Mouse (Mus musculus): ENCODE results near the gene Plxna2. TPM values are rescaled to one million over a fixed set of nuclear protein-coding genes. Genes with fewer than 3 reads are reported as not detected.

Gene Plxna2
- polyA plus RNA-seq, 1 experiment from 2014 or later = 10.1 TPM

- no peak overlapping the region for H3K4me2 ChIP-seq
- peak; percentile 71 for TF ChIP-seq CTCF (IDR thresholded peaks at IDR 0.05; ENCODE audit: low read depth)
- no peaks in the 10 kb centered on the region for H3K9me3 ChIP-seq (ENCODE audit: low read depth, low read length)
- H3K9ac ChIP-seq = no peak overlapping the region
- H3K36me3 ChIP-seq (ENCODE audit: insufficient read depth) = no peaks in the 10 kb centered on the region
- no peaks in the 10 kb centered on the region for H3K4me1 ChIP-seq (ENCODE audit: insufficient read depth)
- DNase-seq = peak; percentile 84
- no peaks in the 10 kb centered on the region for H3K27me3 ChIP-seq (ENCODE audit: insufficient read depth, low read length)
- 55% methylated on average over 2 of the region's 2 CpGs for WGBS
- no peak; the same call in 1 of the 2 replicates for ATAC-seq (ENCODE audit: insufficient read depth)
- H3K27ac ChIP-seq (ENCODE audit: low read depth) = no peak overlapping the region
- H3K4me3 ChIP-seq (ENCODE audit: low read depth, low read length) = no peak overlapping the region
These were observed 104.3 kb downstream of the Plxna2 start for GRCm38 (mm10) chr1:194722329-194722728.

GRCm38 (mm10) chr1:194734836-194735235 is 116.8 kb downstream of the Plxna2 start:
- no peaks in the 10 kb centered on the region for H3K27me3 ChIP-seq (ENCODE audit: insufficient read depth, low read length)
- H3K4me2 ChIP-seq = no peak overlapping the region
- H3K4me1 ChIP-seq (ENCODE audit: insufficient read depth) = no peaks in the 10 kb centered on the region
- WGBS = 86% methylated on average over 2 of the region's 2 CpGs
- no peak overlapping the region for H3K27ac ChIP-seq (ENCODE audit: low read depth)
- H3K36me3 ChIP-seq (ENCODE audit: insufficient read depth) = no peaks in the 10 kb centered on the region
- TF ChIP-seq CTCF (IDR thresholded peaks at IDR 0.05; ENCODE audit: low read depth) = no peak
- H3K9ac ChIP-seq = no peak overlapping the region
- no peaks in the 10 kb centered on the region for H3K9me3 ChIP-seq (ENCODE audit: low read depth, low read length)
- DNase-seq (no peak), ATAC-seq (ENCODE audit: insufficient read depth) (no peak)
- no peak overlapping the region for H3K4me3 ChIP-seq (ENCODE audit: low read depth, low read length)

- TF ChIP-seq CTCF (IDR thresholded peaks at IDR 0.05; ENCODE audit: low read depth) = no peak
- ATAC-seq (ENCODE audit: insufficient read depth) (peak; percentile 71), DNase-seq (peak; percentile 23)
These were observed 121.9 kb downstream of the Plxna2 start for GRCm38 (mm10) chr1:194739894-194740293.

GRCm38 (mm10) chr1:194742901-194743422 is 124.9 kb downstream of the Plxna2 start:
- Histone ChIP-seq H3K4me3 (ENCODE audit: low read depth, low read length) (no peak overlapping the region), H3K9ac (no peak overlapping the region), H3K27ac (ENCODE audit: low read depth) (peak overlapping the region; percentile 24), H3K27me3 (ENCODE audit: insufficient read depth, low read length) (no peaks in the 10 kb centered on the region), H3K4me1 (ENCODE audit: insufficient read depth) (peaks cover 3% of the 10 kb centered on the region; the same call in 1 of the 2 replicates), H3K9me3 (ENCODE audit: low read depth, low read length) (no peaks in the 10 kb centered on the region), H3K4me2 (no peak overlapping the region), H3K36me3 (ENCODE audit: insufficient read depth) (0 out of 2 replicates have a peak, but pooled peaks cover 3% of the 10 kb centered on the region)
- DNase-seq (peak; percentile 42), ATAC-seq (ENCODE audit: insufficient read depth) (no peak)
- TF ChIP-seq CTCF (IDR thresholded peaks at IDR 0.05; ENCODE audit: low read depth) = no peak
- 34% methylated on average over 2 of the region's 2 CpGs for WGBS

More at GRCm38 (mm10) chr1:194739894-194740293, 121.9 kb downstream of the Plxna2 start:
- H3K27me3 ChIP-seq (ENCODE audit: insufficient read depth, low read length) = no peaks in the 10 kb centered on the region
- H3K4me3 ChIP-seq (ENCODE audit: low read depth, low read length) = no peak overlapping the region
- H3K27ac ChIP-seq (ENCODE audit: low read depth) = no peak overlapping the region
- H3K9me3 ChIP-seq (ENCODE audit: low read depth, low read length) = no peaks in the 10 kb centered on the region
- no peak overlapping the region for H3K9ac ChIP-seq
- no peaks in the 10 kb centered on the region for H3K4me1 ChIP-seq (ENCODE audit: insufficient read depth)
- no peaks in the 10 kb centered on the region for H3K36me3 ChIP-seq (ENCODE audit: insufficient read depth)
- no peak overlapping the region for H3K4me2 ChIP-seq

- Histone ChIP-seq H3K4me3 (ENCODE audit: low read depth, low read length) (no peak overlapping the region), H3K36me3 (ENCODE audit: insufficient read depth) (0 out of 2 replicates have a peak, but pooled peaks cover 3% of the 10 kb centered on the region), H3K9me3 (ENCODE audit: low read depth, low read length) (no peaks in the 10 kb centered on the region), H3K9ac (no peak overlapping the region), H3K4me2 (no peak overlapping the region), H3K27ac (ENCODE audit: low read depth) (no peak overlapping the region), H3K27me3 (ENCODE audit: insufficient read depth, low read length) (no peaks in the 10 kb centered on the region), H3K4me1 (ENCODE audit: insufficient read depth) (peaks cover 3% of the 10 kb centered on the region; the same call in 1 of the 2 replicates)
- DNase-seq (no peak), ATAC-seq (ENCODE audit: insufficient read depth) (no peak)
- WGBS = 78% methylated on average over 2 of the region's 2 CpGs
- no peak for TF ChIP-seq CTCF (IDR thresholded peaks at IDR 0.05; ENCODE audit: low read depth)
These were observed 127.3 kb downstream of the Plxna2 start for GRCm38 (mm10) chr1:194745177-194745934.

GRCm38 (mm10) chr1:194746332-194747249 is 128.6 kb downstream of the Plxna2 start:
- TF ChIP-seq CTCF (IDR thresholded peaks at IDR 0.05; ENCODE audit: low read depth) = no peak
- no peaks in the 10 kb centered on the region for H3K9me3 ChIP-seq (ENCODE audit: low read depth, low read length)
- 26% methylated on average over 6 of the region's 6 CpGs for WGBS

More at GRCm38 (mm10) chr1:194746332-194747249, 128.6 kb downstream of the Plxna2 start:
- ATAC-seq (ENCODE audit: insufficient read depth) (peak; percentile 85; the same call in 1 of the 2 replicates), DNase-seq (peak; percentile 88)
- 0 out of 2 replicates have a peak, but pooled peaks cover 3% of the 10 kb centered on the region for H3K36me3 ChIP-seq (ENCODE audit: insufficient read depth)
- no peak overlapping the region for H3K4me2 ChIP-seq
- no peak overlapping the region for H3K9ac ChIP-seq
- no peaks in the 10 kb centered on the region for H3K27me3 ChIP-seq (ENCODE audit: insufficient read depth, low read length)
- H3K4me3 ChIP-seq (ENCODE audit: low read depth, low read length) = no peak overlapping the region
- H3K27ac ChIP-seq (ENCODE audit: low read depth) = no peak overlapping the region
- peaks cover 3% of the 10 kb centered on the region; the same call in 1 of the 2 replicates for H3K4me1 ChIP-seq (ENCODE audit: insufficient read depth)

All from lung, embryonic 14.5 days (tissue).